Mouse (Mus musculus): ENCODE measurements at regions not wholly inside any gene's neighbourhood (a gene's known extent, or its start where the extent isn't known, plus 50 kb on each side); places are given as distances from the start of the nearest gene placed in this dataset.

DNA sequence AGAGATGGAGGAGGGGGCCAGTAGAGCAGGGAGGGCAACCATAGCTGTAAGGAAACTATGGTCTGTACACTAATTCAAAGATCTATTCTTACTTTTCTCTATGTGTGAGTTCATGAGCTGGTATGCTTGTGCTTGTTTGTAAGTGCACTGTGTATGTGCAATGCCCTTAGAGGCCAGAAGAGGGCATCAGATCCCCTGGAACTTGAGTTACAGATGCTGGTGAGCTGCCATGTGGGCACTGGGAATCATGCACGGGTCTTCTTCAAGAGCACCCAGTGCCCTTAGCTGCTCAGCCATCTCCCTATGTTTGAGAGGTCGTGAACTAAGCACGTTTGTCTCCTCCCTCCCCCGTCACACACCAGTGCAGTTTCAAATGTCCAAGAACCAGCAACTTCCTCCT, 68.9 kb downstream of the Tbx3 start:
- DNase-seq (ENCODE audit: low spot score in 2 of 2): no peak

DNA sequence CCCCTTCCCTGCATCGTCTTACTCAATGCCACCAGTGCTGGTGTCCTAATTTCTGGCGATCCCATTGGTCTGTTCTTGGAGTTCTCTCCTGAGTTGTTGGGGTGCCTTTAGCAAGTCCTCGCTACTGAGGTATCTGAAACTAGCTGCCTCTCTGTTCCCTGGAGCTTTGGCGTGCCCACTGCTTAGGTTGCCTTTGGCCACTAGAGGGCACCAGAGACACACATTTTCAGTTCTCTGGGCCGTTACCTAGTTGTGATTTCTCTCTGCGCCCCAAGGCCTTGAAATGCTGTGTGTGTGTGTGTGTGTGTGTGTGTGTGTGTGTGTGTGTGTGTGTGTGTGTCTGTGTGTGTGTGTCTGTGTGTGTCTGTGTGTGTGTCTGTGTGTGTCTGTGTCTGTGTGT, 70.6 kb downstream of the Tbx3 start:
- peak; percentile 7 to 52 for DNase-seq (ENCODE audit: low spot score in 2 of 2)

DNA sequence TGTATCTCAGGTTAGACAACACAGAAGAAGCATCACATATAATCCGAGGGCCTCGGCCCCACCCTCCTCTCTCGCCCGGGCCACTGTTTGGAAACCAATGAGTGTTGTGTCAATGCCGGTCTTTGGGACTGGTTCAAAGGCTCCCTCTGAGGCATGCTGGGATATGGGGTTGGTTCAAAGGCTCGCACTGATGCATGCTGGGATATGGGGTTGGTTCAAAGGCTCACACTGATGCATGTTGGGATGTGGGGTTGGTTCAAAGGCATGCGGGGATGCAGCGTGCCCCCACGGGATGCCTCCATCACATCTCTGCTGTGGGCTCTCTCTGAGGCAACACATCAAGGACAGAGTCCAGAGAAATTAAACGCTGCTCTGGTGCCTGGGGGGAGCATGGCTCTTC, 73.3 kb downstream of the Tbx3 start:
- DNase-seq (ENCODE audit: low spot score in 2 of 2): no peak

DNA sequence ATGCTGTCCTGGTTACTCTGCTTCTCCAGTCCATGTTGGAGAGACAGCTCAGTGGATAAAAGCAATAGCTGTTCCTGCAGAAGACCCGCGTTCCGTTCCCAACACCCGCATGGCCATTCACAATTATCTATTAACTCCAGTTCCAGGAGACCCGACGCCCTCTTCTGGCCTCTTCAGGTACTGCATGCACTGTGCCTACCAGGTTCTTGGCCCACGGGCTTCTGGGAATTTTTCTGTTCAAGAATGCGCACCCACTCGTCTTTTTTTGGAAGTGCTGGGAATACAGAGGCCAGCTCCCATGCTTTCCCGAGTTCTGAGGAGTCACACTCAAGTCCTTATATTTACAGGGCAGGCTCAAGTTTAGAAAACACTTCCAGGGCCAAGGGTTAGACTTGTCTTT, 76.6 kb downstream of the Tbx3 start:
- DNase-seq (ENCODE audit: low spot score in 2 of 2): no peak

DNA sequence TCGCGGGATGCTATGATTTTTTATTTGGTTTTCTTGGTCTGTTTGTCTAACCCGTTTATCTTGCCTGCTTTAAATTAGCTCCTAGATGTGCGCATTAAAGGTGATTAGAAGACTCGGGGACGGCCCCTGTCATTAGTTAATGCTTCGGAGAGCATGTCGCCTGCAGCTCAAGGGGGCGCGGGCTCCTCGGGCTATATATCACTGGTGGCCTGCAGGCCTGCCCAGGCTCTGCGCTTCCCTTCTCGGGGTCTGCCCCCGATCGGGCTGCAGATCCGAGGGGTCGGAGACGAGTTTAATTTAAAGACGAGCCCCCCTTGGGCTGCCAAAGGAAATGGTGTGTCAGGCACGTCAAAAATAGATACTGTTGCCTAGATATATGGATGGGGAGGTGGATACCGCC, 78.2 kb downstream of the Tbx3 start:
- no peak for DNase-seq (ENCODE audit: low spot score in 2 of 2)

DNA sequence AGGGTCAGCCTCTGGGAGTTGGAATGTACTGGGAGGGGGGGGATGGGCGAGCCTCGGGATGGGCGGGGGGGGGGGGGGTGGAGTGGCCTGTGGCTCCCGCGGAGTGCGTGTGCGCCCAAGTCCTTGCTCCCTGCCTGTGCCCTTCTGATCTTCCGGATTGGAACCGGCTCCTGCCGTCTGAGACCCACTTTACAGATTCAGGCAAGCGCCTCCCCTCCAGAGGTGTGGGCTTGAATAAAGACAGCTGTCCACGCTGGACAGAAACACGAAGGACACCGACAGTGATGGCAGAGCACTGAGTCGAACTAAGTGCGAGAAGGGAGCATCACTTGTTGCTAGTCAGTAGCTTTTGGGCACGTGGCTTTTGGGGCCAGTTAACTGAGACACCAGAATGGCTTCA, 78.7 kb downstream of the Tbx3 start:
- DNase-seq (ENCODE audit: low spot score in 2 of 2): no peak

DNA sequence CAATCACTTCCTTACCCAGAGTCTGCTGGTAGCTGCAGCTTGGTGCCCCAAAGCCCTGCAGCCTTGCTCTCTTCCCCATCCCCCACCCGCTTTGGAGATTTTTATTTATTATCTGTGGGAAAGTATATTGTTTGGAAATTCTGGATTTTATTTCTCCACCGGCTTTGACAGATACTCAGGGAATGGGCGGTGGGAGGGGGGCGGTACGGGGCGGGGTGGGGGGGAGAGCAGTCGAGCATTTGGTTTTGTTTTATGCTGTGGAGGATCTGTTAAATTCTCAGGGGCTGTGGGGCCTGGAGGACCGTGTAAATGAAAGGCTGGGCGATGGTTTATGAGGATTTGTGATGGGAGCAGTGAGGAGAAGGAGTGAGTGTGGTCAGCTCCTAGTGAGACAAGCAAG, 76.7 kb upstream of the Tbx5 start:
- DNase-seq (ENCODE audit: low spot score in 2 of 2): no peak

DNA sequence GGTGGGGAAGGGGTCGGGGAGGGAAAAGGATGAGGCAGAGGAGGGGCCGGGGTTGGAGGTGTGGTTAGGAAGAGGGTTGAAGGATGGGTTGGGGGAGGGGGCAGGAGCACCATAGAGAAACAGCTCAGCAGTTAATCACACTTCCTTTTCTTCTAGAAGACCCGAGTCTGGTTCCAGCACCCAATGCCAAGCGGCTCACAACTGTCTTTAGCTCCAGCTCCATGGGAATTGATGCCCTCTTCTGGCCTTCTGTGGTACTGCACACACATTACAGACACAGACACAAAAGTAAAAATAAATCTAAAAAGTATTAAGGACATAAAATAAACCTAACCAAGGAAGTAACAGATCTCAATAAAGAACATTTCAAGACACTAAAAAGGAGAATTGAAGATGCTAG, 73.6 kb upstream of the Tbx5 start:
- no peak for DNase-seq (ENCODE audit: low spot score in 2 of 2)

DNA sequence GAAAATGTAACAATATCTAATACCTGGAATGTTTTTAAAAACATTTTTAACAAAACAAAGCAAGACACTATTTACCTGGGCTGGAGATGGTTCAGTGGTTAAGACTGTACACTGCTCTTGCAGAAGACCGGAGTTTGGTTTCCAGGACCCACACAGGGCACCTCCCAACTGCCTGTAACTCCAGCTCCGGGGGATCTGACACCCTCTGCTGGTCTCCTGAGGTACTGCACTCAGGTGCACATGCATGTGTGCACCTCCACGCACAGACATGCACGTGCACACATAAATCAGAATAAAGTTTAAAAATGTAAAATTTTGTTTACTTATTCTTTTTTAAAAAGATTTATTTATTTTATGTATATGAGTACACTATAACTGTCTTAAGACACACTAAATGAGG, 70.4 kb upstream of the Tbx5 start:
- DNase-seq (ENCODE audit: low spot score in 2 of 2): no peak

DNA sequence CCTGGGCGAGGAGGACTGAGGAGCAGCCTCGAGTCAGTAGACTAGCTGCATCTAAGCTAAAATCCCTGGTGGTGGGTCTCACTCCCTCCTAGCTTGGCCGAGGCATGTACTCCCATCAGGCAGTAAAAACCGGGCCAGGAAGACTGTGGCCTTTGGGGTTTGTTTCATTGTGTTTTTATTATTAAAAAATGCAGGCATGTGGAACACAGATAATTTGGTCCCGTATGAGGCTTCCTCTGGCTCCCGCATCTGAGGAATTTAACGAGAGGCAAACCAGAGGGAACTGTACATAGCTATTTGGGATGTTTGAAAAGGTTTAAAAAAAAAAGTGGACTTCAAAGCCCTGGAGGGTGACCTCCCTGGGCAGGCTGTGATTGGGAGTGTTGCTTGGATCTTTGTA, 69.1 kb upstream of the Tbx5 start:
- DNase-seq (ENCODE audit: low spot score in 2 of 2): no peak

DNA sequence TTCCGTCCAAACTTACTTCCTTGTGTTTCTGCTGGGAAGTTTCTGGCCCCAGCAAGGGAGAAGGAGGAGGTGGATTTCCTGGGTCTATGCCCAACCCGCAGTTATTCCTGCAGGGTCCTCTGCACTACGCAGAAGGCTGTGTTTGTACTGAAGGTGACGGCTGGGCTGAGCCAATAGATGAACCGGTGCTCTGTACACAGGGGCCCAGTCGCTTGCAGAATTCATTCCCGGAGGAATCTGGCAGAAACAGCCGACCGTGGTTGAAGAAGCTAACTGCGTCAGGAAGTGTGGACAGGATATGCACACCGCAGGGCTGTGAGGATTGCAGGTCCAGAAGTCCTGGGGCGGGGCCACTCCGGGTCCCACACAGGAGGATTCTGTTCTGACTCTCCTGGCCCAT, 66.1 kb upstream of the Tbx5 start:
- no peak for DNase-seq (ENCODE audit: low spot score in 2 of 2)

DNA sequence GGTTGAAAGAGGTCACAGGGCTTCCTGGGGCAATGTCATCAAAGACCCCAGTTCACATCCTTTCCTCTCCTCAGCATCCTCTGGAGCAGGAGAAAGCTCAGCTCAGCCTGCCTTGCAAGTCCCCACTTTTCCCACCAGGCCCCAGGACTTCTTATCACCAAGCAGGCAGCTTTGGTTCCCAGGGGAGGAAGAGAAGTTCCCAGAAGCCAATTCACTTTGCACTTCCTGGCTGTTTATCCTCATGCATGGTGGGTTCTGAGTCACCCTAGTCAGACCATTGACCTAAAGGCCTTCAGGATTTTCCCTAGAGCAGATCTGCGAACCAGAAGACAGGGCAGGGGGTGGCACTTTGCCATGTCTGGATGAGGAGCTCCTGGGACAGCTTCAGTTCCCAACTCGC, 61.5 kb upstream of the Tbx5 start:
- no peak for DNase-seq (ENCODE audit: low spot score in 2 of 2)

DNA sequence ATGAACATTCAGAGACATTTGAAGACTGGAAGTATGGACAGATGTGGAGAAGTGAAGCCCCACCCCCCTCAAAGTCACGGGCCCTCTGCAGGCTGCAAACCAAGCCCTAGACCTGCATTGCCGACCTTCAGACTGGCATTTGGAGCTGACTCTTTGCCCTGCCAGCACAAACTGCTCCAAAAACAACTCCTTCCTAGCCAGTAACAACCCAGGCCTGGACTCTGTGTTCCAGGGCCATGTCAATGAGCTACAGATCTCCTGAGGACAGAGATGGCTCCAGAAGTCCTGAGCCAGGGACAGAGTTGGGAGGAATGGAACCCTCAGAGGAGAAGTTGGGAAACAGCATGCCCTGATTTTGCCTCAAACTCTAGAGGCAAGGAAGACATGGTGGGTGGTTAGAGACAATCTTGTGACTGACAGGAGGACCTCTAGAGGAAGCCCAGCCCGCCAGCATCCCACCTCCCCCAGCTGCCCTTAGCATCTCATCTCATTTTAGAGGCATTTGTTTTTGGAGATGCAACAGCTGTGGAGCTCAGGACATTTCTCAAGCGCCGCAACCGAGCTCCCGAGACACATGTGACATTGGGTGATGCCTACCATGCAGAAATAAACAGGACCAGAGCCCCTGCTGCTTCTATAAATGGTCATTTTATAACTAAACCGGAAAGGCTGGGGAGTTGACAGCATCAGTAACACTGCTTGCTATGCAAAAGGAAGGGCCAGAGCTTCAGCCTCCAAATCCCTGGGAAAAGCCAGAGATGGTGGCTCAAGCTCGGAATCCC, 56.2 kb upstream of the Tbx5 start:
- no peak for DNase-seq (ENCODE audit: low spot score in 2 of 2)

DNA sequence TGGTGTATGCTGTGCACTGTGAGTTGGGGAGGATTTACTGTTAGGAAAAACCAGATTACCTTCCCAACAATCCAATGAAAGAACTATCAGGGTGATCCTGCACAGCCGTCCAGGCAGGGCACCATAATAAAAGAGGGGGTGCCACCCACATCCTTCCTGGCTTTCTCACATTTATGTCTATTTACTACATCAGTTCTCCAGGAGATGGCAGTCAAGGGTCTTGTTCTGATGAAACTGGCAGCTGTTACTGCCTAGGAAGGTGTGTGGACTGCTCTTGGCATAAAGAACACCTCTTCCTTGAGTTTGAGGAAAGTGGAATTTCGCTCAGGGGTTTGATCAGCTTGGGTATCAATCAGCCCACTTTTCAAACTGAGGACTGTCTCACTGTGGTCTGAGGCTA, 54.6 kb upstream of the Tbx5 start:
- DNase-seq (ENCODE audit: low spot score in 2 of 2): no peak

DNA sequence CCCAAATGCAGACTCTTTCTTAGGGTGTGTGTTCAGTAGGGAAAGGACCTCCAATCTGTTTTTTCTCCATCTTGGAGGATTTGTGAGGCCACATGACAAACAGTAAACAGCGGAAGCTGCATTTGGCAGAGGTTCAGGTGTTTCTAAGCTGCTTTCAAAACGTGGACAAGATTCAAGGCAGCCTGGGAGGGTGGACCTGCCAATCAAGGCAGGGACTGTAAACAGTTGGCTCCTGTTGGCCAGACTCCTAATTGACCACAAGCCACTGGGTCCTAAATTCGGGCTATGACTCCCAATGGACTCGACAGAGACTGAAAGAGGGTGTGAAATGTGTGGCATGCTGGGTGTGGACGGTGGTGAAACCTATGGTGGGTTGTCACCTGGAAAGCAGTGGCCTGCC, 51.1 kb upstream of the Tbx5 start:
- no peak for DNase-seq (ENCODE audit: low spot score in 2 of 2)

Data from frontal cortex, postnatal 14 days (tissue).